Mouse (Mus musculus) B cell, adult 62 days (primary cell): Measurements from ENCODE around the gene Nus1. TPM values are rescaled to one million over a fixed set of nuclear protein-coding genes. Genes with fewer than 3 reads are reported as not detected.

Source experiments
- total RNA-seq: library from RNA; stranded (reverse); gene quantifications from 4 replicates; pipeline ENCODE4 v1.2.4, GENCODE M21; 2023

The Nus1 gene
- 31.2 to 42.0 TPM (median 34.3 TPM) in 4 replicates for total RNA-seq

GRCm38 (mm10) chr10:52417299-52417997 is at the start of gene Nus1:
TSS of gene Nus1 (plus strand) at chr10:52417547.

GRCm38 (mm10) chr10:52381845-52382591 is 35.3 kb upstream of the Nus1 start, which contains the start of gene Gopc:
TSS of gene Gopc (minus strand) at chr10:52382124.

GRCm38 (mm10) chr10:52388922-52389430 is 28.4 kb upstream of the Nus1 start, which contains the start of gene Nepn:
TSS of gene Nepn (plus strand) at chr10:52388972.

Other genes starting within 250 kb of the Nus1 start
- gene Ros1, start 222.3 kb upstream of the Nus1 start, total RNA-seq, result not detected in 4 replicates
- gene Dcbld1, start 183.9 kb upstream of the Nus1 start, total RNA-seq, result 3.6 to 4.5 TPM (median 4.4 TPM) in 4 replicates
- not detected in 4 replicates for gene Gm26741, start 58.8 kb upstream of the Nus1 start, total RNA-seq
- gene Gopc, start 35.4 kb upstream of the Nus1 start, total RNA-seq, result 27.3 to 33.0 TPM (median 30.6 TPM) in 4 replicates
- gene Nepn, start 28.6 kb upstream of the Nus1 start, total RNA-seq, result not detected in 4 replicates